Mouse (Mus musculus) forebrain, embryonic 11.5 days (tissue): ENCODE results near the gene Med21. TPM values are rescaled to one million over a fixed set of nuclear protein-coding genes. Genes with fewer than 3 reads are reported as not detected.

Experiments
- ATAC-seq: fragments of 200-750 bp; cut with Nextera tagmentation; replicated peaks from 2 replicates; pipeline ENCODE4 v1.8.0; 2017; ENCODE audit warnings: moderate TSS enrichment; ENCODE audit not compliant: low FRiP score
- DNase-seq: peaks from one replicate; pipeline ENCODE4 v3.0.0-alpha.2; 2017; ENCODE audit warnings: low spot score
- H3K27ac ChIP-seq: fragments of 300-500 bp; sonication (generic); 2 replicates; pipeline ENCODE4 v1.5.1; 2014; ENCODE audit warnings: low read depth, low read length
- H3K27me3 ChIP-seq: fragments of 300-500 bp; sonication (generic); 2 replicates; pipeline ENCODE4 v1.6.1; 2014; ENCODE audit warnings: mild to moderate bottlenecking, low read length, mixed read lengths; ENCODE audit not compliant: control insufficient read depth, insufficient read depth
- H3K36me3 ChIP-seq: fragments of 300-500 bp; sonication (generic); 2 replicates; pipeline ENCODE4 v1.6.1; 2014; ENCODE audit warnings: mild to moderate bottlenecking, low read length, moderate library complexity, mixed read lengths; ENCODE audit not compliant: control insufficient read depth, insufficient read depth
- H3K4me1 ChIP-seq: fragments of 300-500 bp; sonication (generic); replicated peaks from 2 replicates; pipeline ENCODE4 v1.6.1; 2014; ENCODE audit warnings: low read length, mixed read lengths; ENCODE audit not compliant: control insufficient read depth, insufficient read depth
- H3K4me2 ChIP-seq: fragments of 300-500 bp; sonication (generic); 2 replicates; pipeline ENCODE4 v1.6.1; 2014; ENCODE audit warnings: low read depth, mild to moderate bottlenecking, low read length, moderate library complexity, mixed read lengths; ENCODE audit not compliant: severe bottlenecking
- H3K4me3 ChIP-seq: fragments of 300-500 bp; sonication (generic); 2 replicates; pipeline ENCODE4 v1.5.1; 2014; ENCODE audit warnings: low read depth, low read length
- H3K9ac ChIP-seq: fragments of 300-500 bp; sonication (generic); 2 replicates; pipeline ENCODE4 v1.6.1; 2014; ENCODE audit warnings: low read length
- H3K9me3 ChIP-seq: fragments of 300-500 bp; sonication (generic); 2 replicates; pipeline ENCODE4 v1.6.1; 2016; ENCODE audit warnings: low read length, mixed read lengths; ENCODE audit not compliant: control insufficient read depth
- WGBS: fragments of 180-500 bp; shearing (Covaris S2); extraction: QIAGEN DNeasy Blood & Tissue Kit; methylation state at CpG from one replicate; pipeline ENCODE4 v1.1.7; 2014; 5-methylcytosine and 5-hydroxymethylcytosine counted together
- polyA plus RNA-seq: library from polyadenylated mRNA; unstranded; fragments of >200 nt; fragmentation: Nextera tagmentation; extraction: Ambion mirVana; gene quantifications from 2 replicates; pipeline ENCODE4 v1.2.1, GENCODE M21; 2014

The Med21 gene
- polyA plus RNA-seq, 1 experiment from 2014 or later: 132 TPM

DNA sequence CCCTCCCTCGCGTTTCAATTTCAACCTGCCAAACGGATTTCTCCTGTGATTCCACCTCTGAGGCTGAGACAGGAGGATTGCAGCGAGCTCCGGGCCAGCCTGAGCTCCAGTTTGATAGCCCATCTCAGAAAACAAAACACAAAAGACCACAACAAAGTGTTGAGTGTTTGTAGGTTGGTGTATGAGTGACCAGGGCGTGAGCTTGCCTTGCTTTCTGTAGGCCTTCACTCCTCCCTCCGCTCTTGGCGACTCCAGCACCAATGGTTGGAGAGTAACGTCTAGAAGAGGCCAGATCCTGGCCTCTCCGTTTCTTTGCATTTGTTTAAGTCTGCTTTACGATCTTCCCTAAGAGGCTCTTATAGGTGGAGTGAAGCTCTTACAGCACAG lies 830 bp downstream of the Med21 start:
- 47% methylated on average over 11 of the region's 11 CpGs for WGBS
- Histone ChIP-seq H3K4me3 (peak overlapping the region; percentile 71), H3K27ac (no peak overlapping the region), H3K4me2 (peak overlapping the region; percentile 88), H3K27me3 (no peaks in the 10 kb centered on the region), H3K9me3 (no peaks in the 10 kb centered on the region), H3K9ac (peak overlapping the region; percentile 84), H3K4me1 (peaks cover 2% of the 10 kb centered on the region; the same call in 1 of the 2 replicates), H3K36me3 (no peaks in the 10 kb centered on the region)
- ATAC-seq (no peak), DNase-seq (no peak)

DNA sequence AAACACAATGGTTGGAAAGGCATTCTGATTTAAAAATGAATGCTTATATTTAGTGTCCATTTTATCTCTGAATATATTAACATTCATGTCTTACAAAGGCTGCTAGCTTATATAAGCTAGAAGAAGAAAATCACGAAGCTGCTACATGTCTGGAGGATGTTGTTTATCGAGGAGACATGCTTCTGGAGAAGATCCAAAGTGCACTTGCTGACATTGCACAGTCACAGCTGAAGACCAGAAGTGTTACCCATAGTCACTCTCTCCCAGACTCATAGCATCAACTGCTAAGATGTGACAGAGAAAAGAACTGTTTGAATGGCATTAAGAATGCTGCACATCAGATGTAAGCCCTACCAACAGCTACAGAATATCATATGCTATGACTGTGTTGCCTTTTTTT lies 7.7 kb downstream of the Med21 start:
- 77% methylated on average over 2 of the region's 2 CpGs for WGBS
- Histone ChIP-seq H3K36me3 (no peaks in the 10 kb centered on the region), H3K4me3 (no peak overlapping the region), H3K27ac (no peak overlapping the region), H3K9ac (no peak overlapping the region), H3K9me3 (no peaks in the 10 kb centered on the region), H3K4me1 (no peaks in the 10 kb centered on the region), H3K27me3 (no peaks in the 10 kb centered on the region), H3K4me2 (no peak overlapping the region)
- ATAC-seq (no peak), DNase-seq (no peak)

DNA sequence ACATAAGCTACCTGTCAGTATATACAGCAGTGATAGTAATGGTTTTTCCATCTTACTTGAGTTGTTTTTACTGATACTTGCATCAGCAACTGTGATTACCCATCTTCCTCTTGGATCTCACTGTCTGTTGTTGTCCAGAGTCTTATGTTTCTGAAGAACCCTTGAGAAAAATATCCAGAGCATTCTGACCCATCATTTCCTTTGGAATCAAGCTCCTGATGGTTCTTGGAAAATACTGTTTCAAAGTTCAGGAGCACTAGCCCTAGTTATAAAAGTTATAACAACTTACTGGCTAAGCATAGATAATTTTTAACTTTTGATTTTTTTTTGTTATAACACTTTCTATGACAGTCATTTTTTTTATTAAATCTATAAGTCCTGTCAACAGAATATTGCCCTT lies 9.1 kb downstream of the Med21 start:
- Histone ChIP-seq H3K4me3 (no peak overlapping the region), H3K4me2 (no peak overlapping the region), H3K27me3 (no peaks in the 10 kb centered on the region), H3K4me1 (no peaks in the 10 kb centered on the region), H3K9ac (no peak overlapping the region), H3K9me3 (no peaks in the 10 kb centered on the region), H3K36me3 (no peaks in the 10 kb centered on the region), H3K27ac (no peak overlapping the region)
- DNase-seq (no peak), ATAC-seq (no peak)

DNA sequence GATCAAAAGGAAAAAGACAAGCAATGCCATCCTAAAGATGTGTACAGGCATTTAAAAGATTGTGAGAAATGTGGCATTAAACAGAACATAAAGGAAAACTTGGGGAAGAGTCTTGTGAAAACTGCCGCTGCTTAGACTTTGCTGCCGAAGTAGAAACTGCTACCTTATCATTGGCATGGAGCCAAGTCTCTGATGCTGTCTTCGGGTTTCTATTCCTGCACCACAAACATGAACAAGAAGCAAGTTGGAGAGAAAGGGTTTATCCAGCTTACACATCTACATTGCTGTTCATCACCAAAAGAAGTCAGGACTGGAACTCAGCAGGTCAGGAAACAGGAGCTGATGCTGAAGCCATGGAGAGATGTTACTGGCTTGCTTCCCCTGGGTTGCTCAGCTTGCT lies 10.8 kb downstream of the Med21 start:
- 91% methylated on average over 3 of the region's 3 CpGs for WGBS
- no peak for ATAC-seq

DNA sequence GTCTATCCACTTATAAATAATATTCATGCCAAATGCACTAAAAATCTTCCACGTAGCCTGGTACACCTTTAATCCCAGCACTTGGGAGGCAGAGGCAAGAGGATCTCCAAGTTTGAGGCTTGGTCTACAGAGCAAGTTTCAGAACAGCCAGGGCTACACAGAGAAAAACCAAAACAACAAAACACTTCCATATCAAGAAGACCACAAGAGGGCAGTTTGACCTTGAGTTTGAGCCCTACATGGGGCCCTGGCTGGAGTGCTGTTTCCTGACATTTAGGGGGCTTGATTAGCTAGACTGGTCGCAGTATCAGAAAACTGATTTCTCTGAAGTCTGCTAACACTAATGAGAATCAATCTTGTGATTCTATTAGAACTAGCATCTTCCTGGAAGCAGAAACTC lies 18.2 kb downstream of the Med21 start:
- H3K9ac ChIP-seq: no peak overlapping the region
- H3K27ac ChIP-seq: no peak overlapping the region
- no peaks in the 10 kb centered on the region for H3K4me1 ChIP-seq
- H3K27me3 ChIP-seq: no peaks in the 10 kb centered on the region
- H3K4me2 ChIP-seq: no peak overlapping the region
- no peak overlapping the region for H3K4me3 ChIP-seq
- no peaks in the 10 kb centered on the region for H3K9me3 ChIP-seq
- DNase-seq (no peak), ATAC-seq (no peak)
- WGBS: 80% methylated on average over 2 of the region's 2 CpGs
- H3K36me3 ChIP-seq: no peaks in the 10 kb centered on the region

More for the DNA sequence above, 10.8 kb downstream of the Med21 start:
- Histone ChIP-seq H3K27me3 (no peaks in the 10 kb centered on the region), H3K36me3 (no peaks in the 10 kb centered on the region), H3K4me3 (no peak overlapping the region), H3K4me2 (no peak overlapping the region), H3K9me3 (no peaks in the 10 kb centered on the region), H3K4me1 (no peaks in the 10 kb centered on the region), H3K9ac (no peak overlapping the region), H3K27ac (no peak overlapping the region)
- DNase-seq: no peak

DNA sequence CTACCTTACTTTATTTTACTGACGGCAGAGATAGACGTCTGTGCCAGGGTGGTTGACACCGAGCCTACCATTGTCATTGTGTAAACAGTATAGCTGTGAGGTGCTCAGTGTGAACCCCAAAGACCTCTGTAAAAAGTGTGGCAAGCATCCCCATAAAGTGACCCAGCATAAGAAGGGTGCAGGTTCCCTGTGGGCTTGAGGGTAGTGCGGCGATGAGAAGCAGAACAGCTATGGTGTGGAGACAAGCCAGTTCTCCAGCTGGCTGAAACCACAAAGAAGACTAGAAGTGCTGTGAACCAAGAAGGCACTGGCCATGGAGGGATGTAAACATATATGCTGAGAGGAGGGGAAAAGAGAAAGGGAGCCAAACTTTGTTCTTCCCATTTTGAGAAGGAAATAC lies 19.3 kb downstream of the Med21 start:
- no peak for ATAC-seq
- DNase-seq: no peak
- Histone ChIP-seq H3K9me3 (no peaks in the 10 kb centered on the region), H3K27ac (no peak overlapping the region), H3K27me3 (no peaks in the 10 kb centered on the region), H3K36me3 (no peaks in the 10 kb centered on the region), H3K9ac (no peak overlapping the region), H3K4me3 (no peak overlapping the region), H3K4me1 (no peaks in the 10 kb centered on the region), H3K4me2 (no peak overlapping the region)
- WGBS: 86% methylated on average over 5 of the region's 5 CpGs

DNA sequence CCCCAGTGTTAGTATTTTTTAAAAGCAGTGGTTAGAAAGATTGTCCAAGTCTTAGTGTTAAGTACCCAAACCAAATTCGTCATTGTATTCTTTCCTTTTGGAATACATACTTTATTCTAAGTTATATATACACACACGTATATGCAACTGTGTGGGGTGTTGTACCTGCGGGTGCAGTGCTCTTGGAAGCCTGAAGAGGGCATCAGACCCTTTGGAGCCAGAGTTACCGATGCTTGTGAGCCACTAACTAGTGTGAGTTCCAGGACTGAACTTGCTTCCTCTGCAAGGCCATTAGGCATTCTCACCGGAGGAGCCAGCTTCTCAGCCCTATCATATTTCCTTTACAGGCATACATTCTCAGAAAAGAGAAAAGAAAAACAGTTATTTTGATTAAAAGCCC lies 20.3 kb downstream of the Med21 start:
- WGBS: 33% methylated on average over 5 of the region's 5 CpGs
- peak; percentile 60 for DNase-seq
- H3K36me3 ChIP-seq: no peaks in the 10 kb centered on the region
- no peaks in the 10 kb centered on the region for H3K4me1 ChIP-seq
- 0 out of 2 replicates have a peak, but pooled peaks have one; percentile 36 for ATAC-seq
- no peaks in the 10 kb centered on the region for H3K9me3 ChIP-seq
- no peak overlapping the region for H3K27ac ChIP-seq
- H3K4me3 ChIP-seq: no peak overlapping the region
- H3K27me3 ChIP-seq: no peaks in the 10 kb centered on the region
- no peak overlapping the region for H3K4me2 ChIP-seq
- H3K9ac ChIP-seq: no peak overlapping the region

DNA sequence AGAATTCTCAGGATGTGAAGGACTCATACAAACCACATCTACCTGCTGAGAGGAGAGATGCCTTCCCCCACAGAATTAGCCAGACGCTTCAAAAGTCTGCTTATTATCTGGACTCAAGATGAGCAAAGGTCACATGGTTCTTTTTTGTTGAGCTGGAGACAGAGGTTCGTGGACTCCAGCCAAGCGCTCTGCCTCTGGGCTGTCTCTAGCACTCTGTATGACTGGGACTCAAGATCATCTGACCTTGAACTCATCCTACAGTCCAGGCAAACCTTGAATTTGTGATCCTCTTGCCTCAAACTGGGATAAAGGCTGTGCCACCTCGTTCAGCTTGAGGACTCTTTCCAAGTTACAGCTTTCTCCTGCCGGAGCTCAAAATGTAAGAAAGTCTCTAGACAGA lies 21.8 kb downstream of the Med21 start:
- Histone ChIP-seq H3K4me2 (no peak overlapping the region), H3K27me3 (no peaks in the 10 kb centered on the region), H3K9me3 (no peaks in the 10 kb centered on the region), H3K4me1 (no peaks in the 10 kb centered on the region), H3K36me3 (no peaks in the 10 kb centered on the region), H3K4me3 (no peak overlapping the region), H3K27ac (no peak overlapping the region), H3K9ac (no peak overlapping the region)
- 65% methylated on average over 5 of the region's 5 CpGs for WGBS
- no peak for DNase-seq
- no peak for ATAC-seq

DNA sequence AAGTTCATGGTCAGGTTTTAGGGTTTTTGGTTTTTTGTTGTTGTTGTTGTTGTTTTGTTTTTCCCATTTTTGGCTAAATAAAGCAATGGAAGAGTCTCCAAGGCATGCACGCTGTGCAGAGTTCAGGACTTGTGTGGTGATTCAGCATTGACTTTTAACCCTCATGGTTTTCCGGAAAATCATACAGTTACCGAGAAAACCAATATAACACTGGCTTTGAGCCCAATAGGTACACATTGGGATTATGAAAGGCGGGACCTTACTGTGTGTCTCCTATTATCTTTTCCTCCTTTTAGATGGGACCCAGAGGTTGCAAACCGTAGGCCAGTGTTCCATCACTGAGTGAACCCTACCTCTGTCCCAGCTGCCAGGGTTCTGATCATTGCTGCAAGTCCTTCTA lies 22.6 kb downstream of the Med21 start:
- 88% methylated on average over 5 of the region's 5 CpGs for WGBS
- no peaks in the 10 kb centered on the region for H3K4me1 ChIP-seq
- H3K4me3 ChIP-seq: no peak overlapping the region
- H3K4me2 ChIP-seq: no peak overlapping the region
- H3K27me3 ChIP-seq: no peaks in the 10 kb centered on the region
- no peaks in the 10 kb centered on the region for H3K36me3 ChIP-seq
- H3K9ac ChIP-seq: no peak overlapping the region
- no peaks in the 10 kb centered on the region for H3K9me3 ChIP-seq
- no peak overlapping the region for H3K27ac ChIP-seq
- DNase-seq: no peak
- ATAC-seq: no peak
